Mouse (Mus musculus) E14TG2a.4 (cell line): ENCODE measurements around the gene Hspb8.
"Not testable (repeated sequence)": the region's sequence is repeated elsewhere in the genome, so short reads cannot be mapped to it uniquely, and the experiment has no call there.

Source experiments
- H3K27me3 ChIP-seq: 2 replicates; pipeline ENCODE4 v1.6.1; 2014; ENCODE audit warnings: low read length, control low read depth; ENCODE audit not compliant: insufficient read depth
- H3K36me3 ChIP-seq: 2 replicates; pipeline ENCODE4 v1.6.1; 2014; ENCODE audit warnings: low read length, control low read depth; ENCODE audit not compliant: insufficient read depth
- H3K4me1 ChIP-seq: replicated peaks from 2 replicates; pipeline ENCODE4 v1.6.1; 2014; ENCODE audit warnings: low read depth, low read length, control low read depth
- H3K4me3 ChIP-seq: replicated peaks from 2 replicates; pipeline ENCODE4 v1.5.1; 2014; ENCODE audit warnings: mild to moderate bottlenecking, low read length
- H3K9me3 ChIP-seq: 2 replicates; pipeline ENCODE4 v1.6.1; 2014; ENCODE audit warnings: low read length, control low read depth
- CTCF ChIP-seq: conservative IDR thresholded peaks from 2 replicates; pipeline ENCODE4 v1.5.1; 2014; ENCODE audit warnings: low read length
- NANOG ChIP-seq: IDR thresholded peaks from 2 replicates; pipeline ENCODE4 v1.6.1; 2014; ENCODE audit warnings: borderline replicate concordance, low read length, mixed read lengths
- POU5F1 ChIP-seq: IDR thresholded peaks from 2 replicates; pipeline ENCODE4 v1.6.1; 2014; ENCODE audit warnings: low read length, borderline replicate concordance

The Hspb8 gene

DNA sequence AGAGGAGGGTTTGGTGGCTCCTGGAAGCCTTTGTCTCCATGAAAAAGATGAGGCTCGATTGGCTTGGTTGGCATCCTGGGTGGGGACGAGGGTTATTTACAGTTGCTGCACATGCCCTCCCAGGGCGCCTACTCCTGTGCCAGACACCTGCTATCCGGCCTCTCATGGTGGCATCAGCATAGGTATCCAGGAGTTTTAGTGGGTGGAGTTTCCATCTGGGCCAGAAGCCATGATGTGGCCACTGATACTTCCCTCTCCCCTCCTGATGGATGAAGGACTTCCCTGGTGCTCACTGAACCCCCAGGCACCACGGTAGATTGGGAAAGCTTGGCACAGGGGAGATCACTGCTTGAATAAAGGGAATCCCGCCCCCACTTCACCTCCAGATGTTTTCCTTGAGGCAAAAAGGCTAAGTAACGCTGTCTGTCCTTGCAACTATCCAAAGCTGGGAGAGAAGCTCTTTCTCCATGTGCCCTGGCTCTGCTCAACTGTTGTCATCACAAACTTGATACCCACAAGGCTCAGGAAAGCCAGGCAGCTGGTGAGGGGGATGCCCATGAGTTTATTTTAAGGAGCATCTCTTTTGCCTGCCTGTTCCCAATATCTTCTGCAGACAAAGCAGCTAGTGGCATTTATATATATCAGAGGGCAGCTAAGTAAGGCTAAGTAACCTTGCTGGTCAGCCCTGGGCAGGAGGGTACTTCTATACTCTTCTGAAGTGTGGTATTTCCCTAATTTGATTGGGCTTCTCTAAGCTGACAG is 20.2 kb upstream of the Hspb8 start:
- H3K9me3 ChIP-seq = no peaks in the 10 kb centered on the region
- H3K27me3 ChIP-seq = no peaks in the 10 kb centered on the region
- TF ChIP-seq POU5F1 (no peak), NANOG (no peak), CTCF (no peak)
- H3K4me1 ChIP-seq = peaks cover 94% of the 10 kb centered on the region
- H3K4me3 ChIP-seq = no peak overlapping the region
- peaks cover 10% of the 10 kb centered on the region for H3K36me3 ChIP-seq

DNA sequence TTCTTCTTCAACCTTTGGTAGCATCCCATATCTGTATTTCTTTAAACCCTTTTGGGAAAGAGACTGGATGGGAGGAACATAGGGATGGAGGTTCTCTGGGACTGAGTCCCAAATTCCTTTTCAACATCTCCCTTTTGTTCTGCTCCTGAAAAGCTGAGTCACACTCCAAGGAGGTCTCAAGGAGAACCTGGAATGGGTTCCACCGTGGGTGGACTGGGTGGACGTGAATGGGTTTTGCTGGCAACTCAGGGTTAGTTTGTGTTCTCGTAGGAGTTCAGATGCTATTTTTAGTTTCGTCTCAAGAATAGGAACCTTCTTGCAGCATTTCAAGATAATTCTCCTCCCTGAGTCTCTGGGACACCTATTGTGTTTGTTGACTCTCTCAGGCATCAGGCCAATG is 17.6 kb upstream of the Hspb8 start:
- no peak overlapping the region for H3K4me3 ChIP-seq
- no peaks in the 10 kb centered on the region for H3K9me3 ChIP-seq
- H3K4me1 ChIP-seq = peaks cover 95% of the 10 kb centered on the region
- peaks cover 10% of the 10 kb centered on the region for H3K36me3 ChIP-seq
- no peaks in the 10 kb centered on the region for H3K27me3 ChIP-seq
- TF ChIP-seq POU5F1 (no peak), NANOG (no peak), CTCF (no peak)

DNA sequence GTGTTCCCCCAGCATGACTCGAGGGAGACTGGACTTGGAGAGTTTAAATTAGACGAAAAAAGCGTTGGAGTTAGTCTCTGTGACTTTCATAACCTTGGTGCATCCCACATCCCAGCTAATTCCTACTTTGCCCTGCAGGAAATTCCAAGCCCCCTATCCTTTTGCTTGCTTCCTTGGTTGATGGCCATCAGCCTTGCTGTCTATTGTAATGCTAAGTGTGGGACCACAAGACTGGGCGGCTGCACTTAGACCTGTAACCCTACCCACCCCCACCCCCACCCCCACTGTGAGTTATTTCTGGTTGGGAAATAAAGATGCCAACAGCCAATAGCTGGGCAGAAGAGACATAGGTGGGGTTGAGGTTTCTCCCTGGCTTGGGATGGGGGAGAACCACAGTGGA is 15.7 kb upstream of the Hspb8 start:
- H3K36me3 ChIP-seq = peaks cover 8% of the 10 kb centered on the region
- H3K4me3 ChIP-seq = peak overlapping the region; percentile 55
- no peaks in the 10 kb centered on the region for H3K9me3 ChIP-seq
- H3K27me3 ChIP-seq = no peaks in the 10 kb centered on the region
- peaks cover 95% of the 10 kb centered on the region for H3K4me1 ChIP-seq
- 0 out of 2 replicates have a peak, but pooled peaks have one; percentile 31 for TF ChIP-seq POU5F1
- TF ChIP-seq CTCF = no peak
- TF ChIP-seq NANOG = 0 out of 2 replicates have a peak, but pooled peaks have one; percentile 32

- H3K36me3 ChIP-seq = no peaks in the 10 kb centered on the region; the same call in 1 of the 2 replicates
- no peaks in the 10 kb centered on the region for H3K27me3 ChIP-seq
- peaks cover 94% of the 10 kb centered on the region for H3K4me1 ChIP-seq
- TF ChIP-seq NANOG (no peak), POU5F1 (no peak), CTCF (no peak)
- no peak overlapping the region for H3K4me3 ChIP-seq
- no peaks in the 10 kb centered on the region for H3K9me3 ChIP-seq
These were observed 13.5 kb upstream of the Hspb8 start for GRCm38 (mm10) chr5:116436117-116436516.

- Histone ChIP-seq H3K36me3 (no peaks in the 10 kb centered on the region; the same call in 1 of the 2 replicates), H3K27me3 (no peaks in the 10 kb centered on the region)
These were observed 12.5 kb upstream of the Hspb8 start for GRCm38 (mm10) chr5:116434976-116435850.

GRCm38 (mm10) chr5:116432871-116433270 is 10.2 kb upstream of the Hspb8 start:
- TF ChIP-seq NANOG = no peak
- no peak for TF ChIP-seq CTCF
- no peak for TF ChIP-seq POU5F1
- Histone ChIP-seq H3K4me1 (peaks cover 91% of the 10 kb centered on the region), H3K27me3 (no peaks in the 10 kb centered on the region), H3K9me3 (no peaks in the 10 kb centered on the region; the same call in 1 of the 2 replicates), H3K4me3 (no peak overlapping the region), H3K36me3 (no peaks in the 10 kb centered on the region; the same call in 1 of the 2 replicates)

More at GRCm38 (mm10) chr5:116434976-116435850, 12.5 kb upstream of the Hspb8 start:
- Histone ChIP-seq H3K9me3 (no peaks in the 10 kb centered on the region; the same call in 1 of the 2 replicates), H3K4me1 (peaks cover 93% of the 10 kb centered on the region), H3K4me3 (no peak overlapping the region)
- TF ChIP-seq CTCF = no peak
- TF ChIP-seq POU5F1 = no peak
- no peak for TF ChIP-seq NANOG

DNA sequence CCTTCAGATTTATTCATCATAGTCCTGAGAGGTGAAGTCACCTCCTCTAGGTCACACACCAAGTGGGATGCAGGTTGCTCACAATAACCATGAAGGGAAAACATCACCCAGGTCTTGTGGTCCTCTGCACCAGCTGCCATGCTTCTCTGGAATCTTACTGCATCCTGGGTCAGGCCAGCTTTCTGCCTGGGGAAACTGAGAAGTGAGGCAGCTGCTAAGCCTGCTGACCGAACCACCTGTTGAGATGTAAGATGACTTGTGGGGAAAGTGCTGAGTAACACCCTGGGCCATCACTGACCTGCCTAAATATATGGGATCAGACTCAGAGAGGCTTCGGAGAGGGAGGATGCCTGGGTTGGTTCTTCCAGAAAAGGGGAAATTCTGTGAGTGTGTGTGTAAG is 4.0 kb upstream of the Hspb8 start:
- no peaks in the 10 kb centered on the region for H3K36me3 ChIP-seq
- TF ChIP-seq NANOG = no peak
- TF ChIP-seq POU5F1 = no peak
- no peak for TF ChIP-seq CTCF
- no peaks in the 10 kb centered on the region; the same call in 1 of the 2 replicates for H3K9me3 ChIP-seq

DNA sequence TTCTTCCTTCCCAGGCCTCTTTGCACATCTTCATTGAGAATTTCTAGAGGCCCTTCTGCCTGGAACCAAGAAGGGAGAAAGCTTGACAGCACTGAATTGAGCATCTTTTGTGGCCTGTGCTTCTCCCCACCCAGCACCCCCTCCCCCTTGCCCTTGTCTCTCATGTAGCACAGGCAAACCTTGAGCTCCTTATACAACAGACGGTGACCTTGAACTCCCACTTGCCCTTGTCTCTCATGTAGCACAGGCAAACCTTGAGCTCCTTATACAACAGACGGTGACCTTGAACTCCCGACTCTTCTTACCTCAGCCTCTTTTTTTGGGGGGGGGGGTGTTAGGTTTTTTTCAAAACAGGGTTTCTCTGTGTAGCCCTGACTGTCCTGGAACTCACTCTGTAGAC is 3.0 kb upstream of the Hspb8 start:
- not testable (repeated sequence) for H3K27me3 ChIP-seq
- H3K4me3 ChIP-seq = 0 out of 2 replicates have a peak overlapping the region, but pooled peaks have one; percentile 7

More for the DNA sequence above, 4.0 kb upstream of the Hspb8 start:
- Histone ChIP-seq H3K4me3 (no peak overlapping the region), H3K4me1 (peaks cover 80% of the 10 kb centered on the region), H3K27me3 (peaks cover 6% of the 10 kb centered on the region; the same call in 1 of the 2 replicates)

More for the DNA sequence above, 3.0 kb upstream of the Hspb8 start:
- H3K9me3 ChIP-seq, H3K36me3 ChIP-seq: not testable (repeated sequence)
- H3K4me1 ChIP-seq = peaks cover 78% of the 10 kb centered on the region
